Mouse (Mus musculus): ENCODE results near the gene Sap25. TPM values are rescaled to one million over a fixed set of nuclear protein-coding genes. Genes with fewer than 3 reads are reported as not detected.

Gene Sap25
- 4.6 TPM for polyA plus RNA-seq (2012; fragmentation: generic; extraction: Trizol)

DNA sequence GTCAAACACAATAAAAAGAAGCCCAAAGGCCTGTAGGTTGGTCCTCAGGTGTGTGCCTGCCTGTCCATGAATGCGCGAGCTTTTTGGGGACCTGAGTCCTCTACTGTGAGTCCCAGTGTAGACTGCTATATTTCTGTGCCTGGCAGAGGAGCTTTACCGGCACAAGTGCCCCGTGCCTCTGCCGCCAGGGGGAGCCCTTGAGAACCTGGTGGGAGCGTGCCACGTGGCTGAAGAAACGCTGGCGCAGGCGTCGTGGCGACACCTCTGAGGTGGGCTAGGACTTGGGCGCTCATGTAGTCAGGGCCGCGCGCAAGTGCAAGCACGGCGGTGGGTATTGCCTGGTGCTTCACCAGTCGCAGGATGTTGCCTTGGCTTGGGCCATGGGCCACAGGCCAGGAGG, at the start of gene Sap25:
Sap25 (plus strand) TSS at position 281 of the 400 bp plus-strand sequence.
- TF ChIP-seq POLR2AphosphoS2 (IDR thresholded peaks at IDR 0.05; ENCODE audit: insufficient read length, low read depth) (peak; percentile 50), TCF3 (IDR thresholded peaks at IDR 0.05; ENCODE audit: insufficient read length, low read depth) (no peak), MAX (IDR thresholded peaks at IDR 0.05; ENCODE audit: low read depth) (no peak)
- Histone ChIP-seq H3K4me2 (ENCODE audit: low read depth) (no peak within 1 kb of the TSS), H3K4me3 (no peak within 1 kb of the TSS), H3ac (ENCODE audit: control insufficient read depth, insufficient read length) (no peak within 1 kb of the TSS), H3K27me3 (ENCODE audit: control insufficient read depth, insufficient read depth, insufficient read length) (no peaks in the 10 kb centered on the region), H3K79me2 (ENCODE audit: control insufficient read depth, insufficient read depth) (no peaks in the 10 kb centered on the region), H3K36me3 (ENCODE audit: control insufficient read depth, insufficient read depth) (peaks cover 8% of the 10 kb centered on the region)

DNA sequence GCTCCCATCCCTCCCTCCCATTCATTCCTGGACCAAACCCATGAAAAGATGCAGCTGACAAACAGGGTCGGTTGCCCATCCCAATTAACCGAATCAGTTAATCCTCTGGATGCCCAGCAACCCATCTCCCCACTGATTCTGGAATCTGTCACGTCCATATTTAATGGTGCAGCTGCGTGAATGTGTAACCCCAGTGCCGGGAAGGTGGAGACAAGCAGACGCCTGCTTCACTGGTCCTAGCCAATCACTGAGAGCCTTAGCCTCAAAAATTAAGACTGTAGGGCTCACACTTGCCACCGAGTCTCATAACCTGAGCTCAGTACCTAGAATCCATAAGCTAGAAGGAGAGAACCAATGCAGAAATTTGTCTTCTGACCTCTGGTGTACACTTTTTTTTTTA, 45.2 kb upstream of the Sap25 start:
- Histone ChIP-seq H3K36me3 (ENCODE audit: control insufficient read depth, insufficient read depth) (no peaks in the 10 kb centered on the region), H3K4me3 (no peak overlapping the region), H3ac (ENCODE audit: control insufficient read depth, insufficient read length) (no peak overlapping the region), H3K27me3 (ENCODE audit: control insufficient read depth, insufficient read depth, insufficient read length) (no peaks in the 10 kb centered on the region), H3K4me2 (ENCODE audit: low read depth) (no peak overlapping the region), H3K79me2 (ENCODE audit: control insufficient read depth, insufficient read depth) (no peaks in the 10 kb centered on the region)
- TF ChIP-seq E2F4 (IDR thresholded peaks at IDR 0.05; ENCODE audit: insufficient read depth) (no peak), TCF12 (IDR thresholded peaks at IDR 0.05; ENCODE audit: insufficient read depth, poor library complexity, severe bottlenecking) (no peak), MYOG (IDR thresholded peaks at IDR 0.05; ENCODE audit: control insufficient read depth in 1 of 3, insufficient read depth in 1 of 3, insufficient read length in 2 of 3, low read depth in 2 of 3) (no peak), MAX (IDR thresholded peaks at IDR 0.05; ENCODE audit: low read depth) (no peak), TCF3 (IDR thresholded peaks at IDR 0.05; ENCODE audit: insufficient read length, low read depth) (no peak)

DNA sequence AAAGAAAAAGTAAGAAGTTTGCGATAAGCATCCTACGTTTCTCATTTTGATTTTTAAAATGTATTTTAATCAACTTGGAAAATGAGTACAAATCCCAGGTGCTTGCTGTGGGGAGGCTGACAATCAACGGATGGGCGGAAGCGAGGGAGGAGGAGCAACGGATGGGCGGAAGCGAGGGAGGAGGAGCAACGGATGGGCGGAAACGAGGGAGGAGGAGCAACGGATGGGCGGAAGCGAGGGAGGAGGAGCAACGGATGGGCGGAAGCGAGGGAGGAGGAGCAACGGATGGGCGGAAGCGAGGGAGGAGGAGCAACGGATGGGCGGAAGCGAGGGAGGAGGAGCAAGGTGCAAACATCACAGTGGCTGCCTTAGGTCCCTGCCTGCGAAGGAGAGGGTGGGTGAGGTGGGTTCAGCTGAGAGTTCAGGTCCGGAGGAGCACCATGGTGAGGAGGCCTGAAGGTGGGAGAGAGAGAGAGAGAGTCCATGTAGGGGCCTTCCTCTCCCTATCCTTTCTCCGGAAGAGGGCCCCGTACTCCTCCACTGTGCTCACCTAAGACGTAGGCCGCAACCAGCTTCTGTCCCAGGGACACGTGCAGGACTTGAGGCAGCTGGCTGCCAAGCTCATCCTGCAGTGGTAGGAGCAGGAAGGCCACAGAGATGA, 44.4 kb upstream of the Sap25 start:
- no peak overlapping the region for H3K4me2 ChIP-seq (ENCODE audit: low read depth)
- no peak overlapping the region for H3K4me3 ChIP-seq
- no peaks in the 10 kb centered on the region for H3K79me2 ChIP-seq (ENCODE audit: control insufficient read depth, insufficient read depth)
- no peak overlapping the region for H3ac ChIP-seq (ENCODE audit: control insufficient read depth, insufficient read length)
- no peaks in the 10 kb centered on the region for H3K36me3 ChIP-seq (ENCODE audit: control insufficient read depth, insufficient read depth)
- no peaks in the 10 kb centered on the region for H3K27me3 ChIP-seq (ENCODE audit: control insufficient read depth, insufficient read depth, insufficient read length)
- no peak for TF ChIP-seq REST (IDR thresholded peaks at IDR 0.05; ENCODE audit: insufficient read depth, insufficient read length)
- TF ChIP-seq MYOD1 (IDR thresholded peaks at IDR 0.05; ENCODE audit: control insufficient read depth in 1 of 3, insufficient read length in 2 of 3, low read depth in 2 of 3) = no peak
- no peak for TF ChIP-seq TCF3 (IDR thresholded peaks at IDR 0.05; ENCODE audit: insufficient read length, low read depth)
- no peak for TF ChIP-seq TCF12 (IDR thresholded peaks at IDR 0.05; ENCODE audit: insufficient read depth, poor library complexity, severe bottlenecking)
- TF ChIP-seq SRF (IDR thresholded peaks at IDR 0.05; ENCODE audit: control insufficient read depth, insufficient read length, low read depth) = no peak
- no peak for TF ChIP-seq E2F4 (IDR thresholded peaks at IDR 0.05; ENCODE audit: insufficient read depth)
- TF ChIP-seq MAX (IDR thresholded peaks at IDR 0.05; ENCODE audit: low read depth) = no peak
- no peak for TF ChIP-seq POLR2A (IDR thresholded peaks at IDR 0.05; ENCODE audit: insufficient read length, low read depth)
- TF ChIP-seq POLR2AphosphoS2 (IDR thresholded peaks at IDR 0.05; ENCODE audit: insufficient read length, low read depth) = no peak
- no peak for TF ChIP-seq USF1 (IDR thresholded peaks at IDR 0.05; ENCODE audit: low read depth)
- no peak for TF ChIP-seq CEBPB (IDR thresholded peaks at IDR 0.05; ENCODE audit: insufficient read depth, poor library complexity, severe bottlenecking)
- TF ChIP-seq MYOG (IDR thresholded peaks at IDR 0.05; ENCODE audit: control insufficient read depth in 1 of 3, insufficient read depth in 1 of 3, insufficient read length in 2 of 3, low read depth in 2 of 3) = no peak

DNA sequence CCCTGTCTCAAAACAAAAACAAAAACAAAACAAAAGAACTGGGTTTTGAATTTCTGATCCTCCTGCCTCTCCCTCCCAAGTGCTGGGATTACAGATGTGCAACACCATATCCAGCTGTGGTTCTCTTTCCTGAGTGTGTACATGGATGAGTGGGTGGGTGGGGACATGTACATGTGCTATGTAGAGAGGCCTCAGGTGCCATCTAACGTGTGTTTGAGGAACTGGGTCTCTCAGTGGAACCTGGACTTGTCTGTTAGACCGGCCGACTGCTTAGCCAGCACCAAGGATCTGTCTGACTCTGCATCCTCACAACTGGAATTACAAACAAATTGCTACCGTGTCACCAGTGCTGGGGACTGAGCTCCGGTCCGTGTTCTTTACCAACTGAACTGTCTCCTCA, 43.5 kb upstream of the Sap25 start:
- no peaks in the 10 kb centered on the region for H3K36me3 ChIP-seq (ENCODE audit: control insufficient read depth, insufficient read depth)
- H3K27me3 ChIP-seq (ENCODE audit: control insufficient read depth, insufficient read depth, insufficient read length) = no peaks in the 10 kb centered on the region
- H3ac ChIP-seq (ENCODE audit: control insufficient read depth, insufficient read length) = no peak overlapping the region
- H3K4me2 ChIP-seq (ENCODE audit: low read depth) = no peak overlapping the region
- no peak for TF ChIP-seq MAX (IDR thresholded peaks at IDR 0.05; ENCODE audit: low read depth)
- no peak for TF ChIP-seq MYOD1 (IDR thresholded peaks at IDR 0.05; ENCODE audit: control insufficient read depth in 1 of 3, insufficient read length in 2 of 3, low read depth in 2 of 3)
- no peak for TF ChIP-seq POLR2AphosphoS2 (IDR thresholded peaks at IDR 0.05; ENCODE audit: insufficient read length, low read depth)
- TF ChIP-seq MYOG (IDR thresholded peaks at IDR 0.05; ENCODE audit: control insufficient read depth in 1 of 3, insufficient read depth in 1 of 3, insufficient read length in 2 of 3, low read depth in 2 of 3) = no peak
- H3K79me2 ChIP-seq (ENCODE audit: control insufficient read depth, insufficient read depth) = peaks cover 7% of the 10 kb centered on the region
- no peak overlapping the region for H3K4me3 ChIP-seq

DNA sequence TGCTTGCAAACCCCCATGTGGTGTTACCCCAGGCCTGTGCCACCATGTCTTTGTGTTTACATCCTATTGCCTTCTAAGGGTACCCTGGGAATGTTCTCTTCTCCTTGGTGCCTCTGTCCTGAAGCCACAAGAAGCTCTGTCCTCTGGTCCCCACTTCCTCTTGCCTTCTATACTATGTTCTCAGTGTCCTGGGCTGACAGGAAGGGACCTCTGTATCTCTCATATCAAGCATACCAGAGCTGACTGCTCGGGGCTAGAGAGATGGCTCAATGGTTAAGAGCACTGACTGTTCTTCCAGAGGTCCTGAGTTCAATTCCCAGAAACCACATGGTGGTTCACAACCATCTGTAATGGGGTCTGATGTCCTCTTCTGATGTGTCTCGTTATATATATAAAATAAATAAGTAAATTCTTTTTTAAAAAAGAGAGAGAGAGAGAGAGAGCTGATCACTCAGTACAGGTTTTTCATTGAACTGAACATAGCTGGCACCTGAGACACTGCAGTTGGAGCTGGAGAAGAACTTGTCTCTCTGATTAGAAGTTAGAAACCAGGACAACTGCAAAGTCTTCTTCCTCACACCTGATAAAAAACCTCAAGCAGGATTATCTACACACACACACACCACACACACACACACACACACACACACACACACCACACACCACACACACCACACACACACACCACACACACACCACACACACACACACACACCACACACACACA, 42.9 kb upstream of the Sap25 start:
- Histone ChIP-seq H3K79me2 (ENCODE audit: control insufficient read depth, insufficient read depth) (peaks cover 13% of the 10 kb centered on the region), H3ac (ENCODE audit: control insufficient read depth, insufficient read length) (no peak overlapping the region), H3K4me2 (ENCODE audit: low read depth) (no peak overlapping the region), H3K4me3 (no peak overlapping the region), H3K27me3 (ENCODE audit: control insufficient read depth, insufficient read depth, insufficient read length) (no peaks in the 10 kb centered on the region), H3K36me3 (ENCODE audit: control insufficient read depth, insufficient read depth) (no peaks in the 10 kb centered on the region)
- TF ChIP-seq USF1 (IDR thresholded peaks at IDR 0.05; ENCODE audit: low read depth) (no peak), POLR2A (IDR thresholded peaks at IDR 0.05; ENCODE audit: insufficient read length, low read depth) (no peak), MYOD1 (IDR thresholded peaks at IDR 0.05; ENCODE audit: control insufficient read depth in 1 of 3, insufficient read length in 2 of 3, low read depth in 2 of 3) (no peak), POLR2AphosphoS2 (IDR thresholded peaks at IDR 0.05; ENCODE audit: insufficient read length, low read depth) (no peak), MAX (IDR thresholded peaks at IDR 0.05; ENCODE audit: low read depth) (no peak), TCF12 (IDR thresholded peaks at IDR 0.05; ENCODE audit: insufficient read depth, poor library complexity, severe bottlenecking) (no peak), SRF (IDR thresholded peaks at IDR 0.05; ENCODE audit: control insufficient read depth, insufficient read length, low read depth) (no peak), E2F4 (IDR thresholded peaks at IDR 0.05; ENCODE audit: insufficient read depth) (no peak), REST (IDR thresholded peaks at IDR 0.05; ENCODE audit: insufficient read depth, insufficient read length) (no peak)

Data from myocyte (in vitro differentiated cells).